Mouse (Mus musculus) hindlimb bud, embryonic 11.5 days (tissue): ENCODE measurements at regions not wholly inside any gene's neighbourhood (a gene's known extent, or its start where the extent isn't known, plus 50 kb on each side); places are given as distances from the start of the nearest gene placed in this dataset.

Experiments used
- DNase-seq: peaks from one replicate; pipeline ENCODE4 v3.0.0-alpha.2; 2012; ENCODE audit warnings: low read depth, low spot score; ENCODE audit errors: extremely low spot score

GRCm38 (mm10) chr1:92341846-92342540, 131.7 kb downstream of the Ndufa10 start:
- no peak for DNase-seq

- DNase-seq: no peak
Measured at GRCm38 (mm10) chr1:92340644-92341043, 133.0 kb downstream of the Ndufa10 start.

GRCm38 (mm10) chr1:92338589-92338988, 135.1 kb downstream of the Ndufa10 start:
- DNase-seq: no peak

GRCm38 (mm10) chr1:92337450-92337849, 136.2 kb downstream of the Ndufa10 start:
- peak; percentile 41 for DNase-seq

GRCm38 (mm10) chr1:92332248-92332584, 136.7 kb upstream of the Hdac4 start:
- no peak for DNase-seq

GRCm38 (mm10) chr1:92331559-92332247, 136.2 kb upstream of the Hdac4 start:
- DNase-seq: no peak

GRCm38 (mm10) chr1:92330181-92330580, 134.7 kb upstream of the Hdac4 start:
- no peak for DNase-seq

GRCm38 (mm10) chr1:92329491-92329890, 134.0 kb upstream of the Hdac4 start:
- DNase-seq: no peak

GRCm38 (mm10) chr1:92327141-92327540, 131.6 kb upstream of the Hdac4 start:
- DNase-seq: no peak

GRCm38 (mm10) chr1:92325281-92325680, 129.8 kb upstream of the Hdac4 start:
- DNase-seq: no peak

- no peak for DNase-seq
Measured at GRCm38 (mm10) chr1:92324091-92324950, 128.8 kb upstream of the Hdac4 start.

- DNase-seq: no peak
Measured at GRCm38 (mm10) chr1:92317131-92317530, 121.6 kb upstream of the Hdac4 start.

GRCm38 (mm10) chr1:92316191-92316723, 120.8 kb upstream of the Hdac4 start:
- DNase-seq: no peak

GRCm38 (mm10) chr1:92313001-92313597, 117.6 kb upstream of the Hdac4 start:
- DNase-seq: no peak

GRCm38 (mm10) chr1:92309883-92310282, 114.4 kb upstream of the Hdac4 start:
- no peak for DNase-seq

GRCm38 (mm10) chr1:92309381-92309780, 113.9 kb upstream of the Hdac4 start:
- DNase-seq: no peak

- no peak for DNase-seq
Measured at GRCm38 (mm10) chr1:92308537-92308936, 113.0 kb upstream of the Hdac4 start.

- no peak for DNase-seq
Measured at GRCm38 (mm10) chr1:92306042-92306441, 110.5 kb upstream of the Hdac4 start.

GRCm38 (mm10) chr1:92299041-92299440, 103.5 kb upstream of the Hdac4 start:
- DNase-seq: no peak

GRCm38 (mm10) chr1:92292681-92293380, 97.3 kb upstream of the Hdac4 start:
- no peak for DNase-seq

GRCm38 (mm10) chr1:92286966-92287342, 91.5 kb upstream of the Hdac4 start:
- DNase-seq: no peak
